Mouse (Mus musculus) MEL (cell line): ENCODE measurements around the gene Atp6v0a1. TPM values are rescaled to one million over a fixed set of nuclear protein-coding genes. Genes with fewer than 3 reads are reported as not detected.

Source experiments
- DNase-seq: peaks from one replicate; pipeline ENCODE4 v3.0.0; 2011; ENCODE audit warnings: low read depth, low spot score
- H3K27ac ChIP-seq: 2 replicates; pipeline ENCODE4 v1.5.1; 2012; ENCODE audit warnings: low read depth, mild to moderate bottlenecking, control low read depth, low read length, moderate library complexity; ENCODE audit not compliant: control insufficient read depth
- H3K27me3 ChIP-seq, 2 experiments: fragments of 150-350 bp in 1 of 2; sonication (generic) in 1 of 2; 2 replicates each; pipeline ENCODE4 v1.6.1; 2012; ENCODE audit warnings: low read length in 2 of 2, mild to moderate bottlenecking in 2 of 2, improper control_type of control experiment in 1 of 2, moderate library complexity in 1 of 2; ENCODE audit not compliant: insufficient read depth in 2 of 2, control insufficient read depth in 1 of 2
- H3K36me3 ChIP-seq, 2 experiments: 2 replicates each; pipeline ENCODE4 v1.6.1; 2012 to 2014; ENCODE audit warnings: low read length in 2 of 2, improper control_type of control experiment in 1 of 2, inconsistent platforms in 1 of 2, mild to moderate bottlenecking in 1 of 2; ENCODE audit not compliant: insufficient read depth in 2 of 2, control insufficient read depth in 1 of 2
- H3K4me1 ChIP-seq, 2 experiments: fragments of 150-350 bp in 1 of 2; sonication (generic) in 1 of 2; 2 replicates each; pipeline ENCODE4 v1.6.1; 2012; ENCODE audit warnings: low read length in 2 of 2, improper control_type of control experiment in 1 of 2, mild to moderate bottlenecking in 1 of 2; ENCODE audit not compliant: insufficient read depth in 2 of 2, control insufficient read depth in 1 of 2
- H3K4me3 ChIP-seq, 2 experiments: fragments of 150-350 bp in 1 of 2; sonication (generic) in 1 of 2; 2 replicates each; pipeline ENCODE4 v1.5.1; 2012; ENCODE audit warnings: low read depth in 2 of 2, low read length in 2 of 2, mild to moderate bottlenecking in 2 of 2, moderate library complexity in 2 of 2, control low read depth in 1 of 2, improper control_type of control experiment in 1 of 2; ENCODE audit not compliant: control insufficient read depth in 1 of 2, insufficient read depth in 1 of 2
- H3K79me2 ChIP-seq: 2 replicates; pipeline ENCODE4 v1.6.1; 2012; ENCODE audit warnings: mild to moderate bottlenecking, low read length, moderate library complexity; ENCODE audit not compliant: control insufficient read depth, poor library complexity, insufficient read depth
- H3K9ac ChIP-seq: 2 replicates; pipeline ENCODE4 v1.6.1; 2012; ENCODE audit warnings: low read depth, mild to moderate bottlenecking, control low read depth, low read length, moderate library complexity; ENCODE audit not compliant: control insufficient read depth, poor library complexity, severe bottlenecking
- H3K9me3 ChIP-seq: fragments of 150-350 bp; sonication (generic); replicated peaks from 2 replicates; pipeline ENCODE4 v1.6.1; 2012; ENCODE audit warnings: mild to moderate bottlenecking, low read length, improper control_type of control experiment, moderate library complexity; ENCODE audit not compliant: insufficient read depth
- CHD1 ChIP-seq: IDR thresholded peaks from 2 replicates; pipeline ENCODE4 v1.6.1; 2012; ENCODE audit warnings: low read depth, mild to moderate bottlenecking, inconsistent platforms, low read length, improper control_type of control experiment
- CTCF ChIP-seq, 3 experiments: IDR thresholded peaks in 2 of 3; conservative IDR thresholded peaks in 1 of 3; 2 replicates each; pipeline ENCODE4 v1.5.1; 2011 to 2012; ENCODE audit warnings: low read length in 3 of 3, low read depth in 2 of 3, mild to moderate bottlenecking in 2 of 3, improper control_type of control experiment in 1 of 3, inconsistent platforms in 1 of 3, mixed read lengths in 1 of 3, moderate library complexity in 1 of 3; ENCODE audit not compliant: control insufficient read depth in 1 of 3, insufficient read depth in 1 of 3, poor library complexity in 1 of 3, severe bottlenecking in 1 of 3
- E2F4 ChIP-seq: IDR thresholded peaks from 2 replicates; pipeline ENCODE4 v1.6.1; 2011; ENCODE audit warnings: low read depth, low read length, improper control_type of control experiment, borderline replicate concordance
- ELF1 ChIP-seq: IDR thresholded peaks from 2 replicates; pipeline ENCODE4 v1.6.1; 2014; ENCODE audit warnings: low read depth, mild to moderate bottlenecking, inconsistent platforms, low read length, improper control_type of control experiment, moderate library complexity
- EP300 ChIP-seq, 2 experiments: IDR thresholded peaks; 2 replicates each; pipeline ENCODE4 v1.6.1; 2011; ENCODE audit warnings: improper control_type of control experiment in 2 of 2, low read length in 2 of 2, low read depth in 1 of 2, mild to moderate bottlenecking in 1 of 2
- ETS1 ChIP-seq: IDR thresholded peaks from 2 replicates; pipeline ENCODE4 v1.6.1; 2012; ENCODE audit warnings: low read depth, mild to moderate bottlenecking, inconsistent platforms, low read length, improper control_type of control experiment, moderate library complexity
- GATA1 ChIP-seq: IDR thresholded peaks from 2 replicates; pipeline ENCODE4 v1.6.1; 2011; ENCODE audit warnings: low read depth, low read length, improper control_type of control experiment
- HCFC1 ChIP-seq: IDR thresholded peaks from 2 replicates; pipeline ENCODE4 v1.6.1; 2012; ENCODE audit warnings: low read depth, mild to moderate bottlenecking, inconsistent platforms, low read length, improper control_type of control experiment, moderate library complexity
- JUND ChIP-seq: IDR thresholded peaks from 2 replicates; pipeline ENCODE4 v1.6.1; 2011; ENCODE audit warnings: low read depth, mild to moderate bottlenecking, improper control_type of control experiment, low read length
- KAT2A ChIP-seq: conservative IDR thresholded peaks from 2 replicates; pipeline ENCODE4 v1.6.1; 2012; ENCODE audit warnings: low read depth, low read length, improper control_type of control experiment, inconsistent platforms
- MAFK ChIP-seq: IDR thresholded peaks from 2 replicates; pipeline ENCODE4 v1.6.1; 2011; ENCODE audit warnings: low read depth, mild to moderate bottlenecking, low read length, improper control_type of control experiment, borderline replicate concordance
- MAX ChIP-seq: IDR thresholded peaks from 2 replicates; pipeline ENCODE4 v1.6.1; 2011; ENCODE audit warnings: low read length, improper control_type of control experiment
- MXI1 ChIP-seq: IDR thresholded peaks from 2 replicates; pipeline ENCODE4 v1.6.1; 2011; ENCODE audit warnings: mild to moderate bottlenecking, low read depth, low read length, improper control_type of control experiment
- MYB ChIP-seq: IDR thresholded peaks from 2 replicates; pipeline ENCODE4 v1.6.1; 2011; ENCODE audit warnings: mild to moderate bottlenecking, low read depth, low read length, improper control_type of control experiment
- MYC ChIP-seq: IDR thresholded peaks from 2 replicates; pipeline ENCODE4 v1.6.1; 2011; ENCODE audit warnings: low read depth, mild to moderate bottlenecking, low read length, improper control_type of control experiment, moderate library complexity
- NELFE ChIP-seq: IDR thresholded peaks from 2 replicates; pipeline ENCODE4 v1.6.1; 2011; ENCODE audit warnings: low read depth, low read length, improper control_type of control experiment
- POLR2A ChIP-seq, 2 experiments: IDR thresholded peaks; 2 replicates each; pipeline ENCODE4 v1.6.1; 2011 to 2012; ENCODE audit warnings: low read length in 2 of 2, mild to moderate bottlenecking in 2 of 2, control low read depth in 1 of 2, improper control_type of control experiment in 1 of 2, low read depth in 1 of 2, moderate library complexity in 1 of 2; ENCODE audit not compliant: control insufficient read depth in 1 of 2, insufficient read depth in 1 of 2, poor library complexity in 1 of 2
- POLR2AphosphoS2 ChIP-seq: IDR thresholded peaks from 2 replicates; pipeline ENCODE4 v1.6.1; 2011; ENCODE audit warnings: low read length, improper control_type of control experiment
- POLR2AphosphoS5 ChIP-seq: IDR thresholded peaks from 2 replicates; pipeline ENCODE4 v1.6.1; 2012; ENCODE audit warnings: low read depth, borderline replicate concordance, mild to moderate bottlenecking, inconsistent platforms, low read length, moderate library complexity, mixed read lengths
- RAD21 ChIP-seq: IDR thresholded peaks from 2 replicates; pipeline ENCODE4 v1.6.1; 2011; ENCODE audit warnings: mild to moderate bottlenecking, low read depth, low read length, improper control_type of control experiment
- SMC3 ChIP-seq: IDR thresholded peaks from 2 replicates; pipeline ENCODE4 v1.6.1; 2011; ENCODE audit warnings: low read depth, low read length, improper control_type of control experiment
- TAL1 ChIP-seq: IDR thresholded peaks from 2 replicates; pipeline ENCODE4 v1.6.1; 2012; ENCODE audit warnings: mild to moderate bottlenecking, inconsistent platforms, low read length, moderate library complexity, mixed read lengths
- TBP ChIP-seq: IDR thresholded peaks from 2 replicates; pipeline ENCODE4 v1.8.0; 2011; ENCODE audit warnings: low read depth, low read length, improper control_type of control experiment
- TCF12 ChIP-seq: IDR thresholded peaks from 2 replicates; pipeline ENCODE4 v1.6.1; 2014; ENCODE audit warnings: low read depth, mild to moderate bottlenecking, inconsistent platforms, low read length, improper control_type of control experiment, moderate library complexity
- USF1 ChIP-seq: IDR thresholded peaks from 2 replicates; pipeline ENCODE4 v1.6.1; 2014; ENCODE audit warnings: low read depth, mild to moderate bottlenecking, inconsistent platforms, low read length, improper control_type of control experiment, moderate library complexity
- USF2 ChIP-seq, 2 experiments: IDR thresholded peaks; 2 replicates each; pipeline ENCODE4 v1.6.1; 2011 to 2012; ENCODE audit warnings: improper control_type of control experiment in 2 of 2, low read length in 2 of 2, borderline replicate concordance in 1 of 2, inconsistent platforms in 1 of 2, low read depth in 1 of 2, mild to moderate bottlenecking in 1 of 2; ENCODE audit not compliant: insufficient read depth in 1 of 2
- ZKSCAN1 ChIP-seq: IDR thresholded peaks from 2 replicates; pipeline ENCODE4 v1.6.1; 2012; ENCODE audit warnings: low read depth, mild to moderate bottlenecking, inconsistent platforms, low read length, improper control_type of control experiment, moderate library complexity
- ZNF384 ChIP-seq: IDR thresholded peaks from 2 replicates; pipeline ENCODE4 v1.6.1; 2012; ENCODE audit warnings: low read depth, mild to moderate bottlenecking, inconsistent platforms, low read length, improper control_type of control experiment
- polyA plus RNA-seq, 2 experiments: library from polyadenylated mRNA; stranded (reverse) in 1 of 2; unstranded in 1 of 2; fragments of >175 nt in 1 of 2; fragments of >200 nt in 1 of 2; gene quantifications; 2 replicates each; pipeline versions ENCODE4 v1.2.1 to v1.2.4; 2012; ENCODE audit warnings: low replicate concordance in 2 of 2, low read depth in 1 of 2; ENCODE audit not compliant: insufficient read length in 2 of 2, insufficient read depth in 1 of 2, missing spikeins in 1 of 2
- total RNA-seq: library from RNA; depleted of rRNA; stranded (reverse); fragments of 300-350 nt; gene quantifications from 2 replicates; pipeline ENCODE4 v1.2.3, GENCODE M21; 2012

The Atp6v0a1 gene
- total and polyA plus RNA-seq, 3 experiments, result 12.8 to 23.2 TPM; not detected in 1

DNA sequence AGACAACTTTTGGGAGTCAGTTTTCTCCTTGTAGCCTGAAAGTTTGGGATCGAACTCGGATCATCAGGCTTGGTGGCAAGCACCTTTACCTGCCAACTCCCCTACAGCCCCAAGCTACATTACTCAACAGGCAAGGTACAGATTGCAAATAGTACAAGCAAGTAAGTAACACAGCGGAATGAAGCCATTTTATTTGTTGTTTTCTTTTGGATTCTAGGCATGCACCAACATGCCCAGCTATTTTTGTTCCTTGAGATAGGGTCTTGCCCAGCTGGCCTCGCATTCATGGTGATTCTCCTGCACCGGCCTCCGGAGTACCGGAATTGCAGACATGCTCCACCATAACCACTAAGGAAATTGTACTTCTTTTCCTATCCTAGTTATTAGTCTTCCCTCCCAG lies 36.0 kb upstream of the Atp6v0a1 start:
- Histone ChIP-seq H3K27ac (no peak overlapping the region), H3K9ac (no peak overlapping the region), H3K4me3 (no peak overlapping the region), H3K4me1 (no peaks in the 10 kb centered on the region), H3K79me2 (no peaks in the 10 kb centered on the region), H3K36me3 (no peaks in the 10 kb centered on the region), H3K27me3 (peaks cover 8 to 9% of the 10 kb centered on the region in 2 experiments), H3K9me3 (no peaks in the 10 kb centered on the region)
- TF ChIP-seq ZKSCAN1 (no peak), MYC (no peak), POLR2AphosphoS2 (no peak), HCFC1 (no peak), TCF12 (no peak), TBP (no peak), CHD1 (no peak), ETS1 (no peak), MAX (no peak)
- no peak for DNase-seq

DNA sequence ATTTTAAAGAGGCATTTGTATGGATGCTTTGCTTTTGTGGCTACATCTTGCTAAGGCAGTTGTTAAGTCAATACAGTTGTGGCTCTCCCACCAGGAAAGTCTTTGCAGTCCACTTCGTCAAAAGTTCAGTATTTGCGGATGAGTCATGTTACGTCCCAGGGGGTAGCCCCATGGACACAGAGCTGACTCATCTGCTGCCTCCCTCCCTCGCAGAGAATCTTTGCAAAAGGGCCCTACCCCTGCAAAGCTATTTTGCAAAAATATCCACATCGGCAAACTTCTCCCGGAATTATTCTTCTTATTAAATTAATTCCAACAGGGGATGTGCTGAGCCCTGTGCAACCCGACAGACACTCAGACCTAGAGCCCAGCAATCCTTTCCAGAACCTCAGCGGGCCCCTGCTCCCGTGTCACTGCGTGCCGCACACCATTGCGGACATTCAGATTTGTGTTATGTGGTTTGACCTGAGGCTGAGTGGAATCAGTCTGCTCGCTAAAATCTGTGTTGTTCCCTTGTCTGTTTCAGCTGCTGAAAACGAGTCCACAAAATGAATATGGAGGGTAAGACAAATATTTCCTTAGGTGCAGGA lies 34.8 kb upstream of the Atp6v0a1 start:
- no peak for DNase-seq
- peaks cover 8 to 9% of the 10 kb centered on the region in 2 experiments for H3K27me3 ChIP-seq

GRCm38 (mm10) chr11:100975241-100975640 lies 34.0 kb upstream of the Atp6v0a1 start:
- no peak overlapping the region for H3K9ac ChIP-seq
- H3K4me1 ChIP-seq, result no peaks in the 10 kb centered on the region
- DNase-seq, result no peak
- H3K36me3 ChIP-seq, result no peaks in the 10 kb centered on the region
- no peaks in the 10 kb centered on the region for H3K79me2 ChIP-seq
- no peak overlapping the region for H3K27ac ChIP-seq
- H3K27me3 ChIP-seq, result peaks cover 8 to 9% of the 10 kb centered on the region in 2 experiments
- no peak overlapping the region for H3K4me3 ChIP-seq
- H3K9me3 ChIP-seq, result no peaks in the 10 kb centered on the region
- TF ChIP-seq POLR2AphosphoS2 (no peak), GATA1 (no peak), NELFE (no peak), ELF1 (no peak), ZNF384 (no peak), MYB (no peak), POLR2A (IDR thresholded peaks at IDR 0.05; ENCODE audit: control insufficient read depth in 1 of 2, insufficient read depth in 1 of 2, low read depth in 1 of 2, low read length in 2 of 2, poor library complexity in 1 of 2) (no peak), CHD1 (no peak), EP300 (IDR thresholded peaks at IDR 0.05; ENCODE audit: low read depth in 1 of 2, low read length in 2 of 2) (no peak), JUND (no peak), SMC3 (no peak), MXI1 (no peak), USF2 (IDR thresholded peaks at IDR 0.05; ENCODE audit: borderline replicate concordance in 1 of 2, insufficient read depth in 1 of 2, low read depth in 1 of 2, low read length in 2 of 2) (no peak), E2F4 (no peak), CTCF (IDR thresholded peaks at IDR 0.05 in 2 of 3, conservative IDR thresholded peaks at IDR 0.05 in 1 of 3; ENCODE audit: control insufficient read depth in 1 of 3, insufficient read depth in 1 of 3, low read depth in 2 of 3, low read length in 3 of 3, poor library complexity in 1 of 3, severe bottlenecking in 1 of 3) (no peak), RAD21 (no peak)

More for the DNA sequence above, 34.8 kb upstream of the Atp6v0a1 start:
- no peaks in the 10 kb centered on the region for H3K36me3 ChIP-seq
- no peak overlapping the region for H3K27ac ChIP-seq
- no peak overlapping the region for H3K4me3 ChIP-seq
- no peak overlapping the region for H3K9ac ChIP-seq
- H3K4me1 ChIP-seq, result no peaks in the 10 kb centered on the region
- H3K79me2 ChIP-seq, result no peaks in the 10 kb centered on the region
- no peaks in the 10 kb centered on the region for H3K9me3 ChIP-seq
- TF ChIP-seq POLR2AphosphoS5 (no peak), USF2 (IDR thresholded peaks at IDR 0.05; ENCODE audit: borderline replicate concordance in 1 of 2, insufficient read depth in 1 of 2, low read depth in 1 of 2, low read length in 2 of 2) (no peak), KAT2A (no peak), TAL1 (no peak), HCFC1 (no peak), ZNF384 (no peak), CTCF (IDR thresholded peaks at IDR 0.05 in 2 of 3, conservative IDR thresholded peaks at IDR 0.05 in 1 of 3; ENCODE audit: control insufficient read depth in 1 of 3, insufficient read depth in 1 of 3, low read depth in 2 of 3, low read length in 3 of 3, poor library complexity in 1 of 3, severe bottlenecking in 1 of 3) (no peak), USF1 (no peak), MAFK (no peak), E2F4 (no peak)
